Mouse (Mus musculus) neural tube, embryonic 15.5 days (tissue): ENCODE measurements around the gene Ybey. TPM values are rescaled to one million over a fixed set of nuclear protein-coding genes. Genes with fewer than 3 reads are reported as not detected.

Source experiments
- ATAC-seq: fragments of 200-750 bp; cut with Nextera tagmentation; 2 replicates; pipeline ENCODE4 v1.8.0; 2017; ENCODE audit warnings: mild to moderate bottlenecking, moderate TSS enrichment, moderate library complexity; ENCODE audit not compliant: low FRiP score
- H3K27ac ChIP-seq: fragments of 300-500 bp; sonication (generic); replicated peaks from 2 replicates; pipeline ENCODE4 v1.5.1; 2015; ENCODE audit warnings: mild to moderate bottlenecking, inconsistent platforms
- H3K27me3 ChIP-seq: fragments of 300-500 bp; sonication (generic); replicated peaks from 2 replicates; pipeline ENCODE4 v1.6.1; 2015; ENCODE audit warnings: inconsistent platforms
- H3K36me3 ChIP-seq: fragments of 300-500 bp; sonication (generic); 2 replicates; pipeline ENCODE4 v1.6.1; 2015; ENCODE audit warnings: inconsistent platforms
- H3K4me1 ChIP-seq: fragments of 300-500 bp; sonication (generic); 2 replicates; pipeline ENCODE4 v1.6.1; 2015; ENCODE audit warnings: inconsistent platforms
- H3K4me2 ChIP-seq: fragments of 300-500 bp; sonication (generic); 2 replicates; pipeline ENCODE4 v1.6.1; 2015; ENCODE audit warnings: inconsistent platforms, mild to moderate bottlenecking, moderate library complexity
- H3K4me3 ChIP-seq: fragments of 300-500 bp; sonication (generic); replicated peaks from 2 replicates; pipeline ENCODE4 v1.5.1; 2015; ENCODE audit warnings: mild to moderate bottlenecking, inconsistent platforms
- H3K9ac ChIP-seq: fragments of 300-500 bp; sonication (generic); replicated peaks from 2 replicates; pipeline ENCODE4 v1.6.1; 2015; ENCODE audit warnings: mild to moderate bottlenecking, inconsistent platforms
- H3K9me3 ChIP-seq: fragments of 300-500 bp; sonication (generic); replicated peaks from 2 replicates; pipeline ENCODE4 v1.6.1; 2016; ENCODE audit warnings: inconsistent platforms
- WGBS: fragments of 180-500 bp; shearing (Covaris S2); methylation state at CpG from one replicate; pipeline ENCODE4 v1.1.7; 2015; ENCODE audit warnings: mixed read lengths; 5-methylcytosine and 5-hydroxymethylcytosine counted together
- polyA plus RNA-seq: library from polyadenylated mRNA; unstranded; fragments of >200 nt; fragmentation: Nextera tagmentation; extraction: Ambion mirVana; gene quantifications from 2 replicates; pipeline ENCODE4 v1.2.1, GENCODE M21; 2015

Ybey gene
- polyA plus RNA-seq, 1 experiment from 2014 or later, result 6.1 TPM

- Histone ChIP-seq H3K27ac (no peak within 1 kb of the TSS), H3K9me3 (no peaks in the 10 kb centered on the region), H3K27me3 (no peaks in the 10 kb centered on the region), H3K9ac (no peak within 1 kb of the TSS), H3K4me1 (peaks cover 22% of the 10 kb centered on the region), H3K4me2 (no peak within 1 kb of the TSS), H3K36me3 (peaks cover 47% of the 10 kb centered on the region), H3K4me3 (no peak within 1 kb of the TSS)
- no peak for ATAC-seq
- 95% methylated on average over 17 of the region's 17 CpGs for WGBS
Measured at GRCm38 (mm10) chr10:76440281-76440680, 28.6 kb downstream of the Ybey start, which contains the start of gene AC141477.1. TSS of gene AC141477.1 (minus strand) at chr10:76440444.

GRCm38 (mm10) chr10:76439107-76439890 lies 29.6 kb downstream of the Ybey start:
- no peak overlapping the region for H3K4me2 ChIP-seq
- H3K4me1 ChIP-seq, result peaks cover 22% of the 10 kb centered on the region
- ATAC-seq, result no peak
- H3K4me3 ChIP-seq, result no peak overlapping the region
- H3K9ac ChIP-seq, result no peak overlapping the region
- 96% methylated on average over 9 of the region's 9 CpGs for WGBS
- H3K9me3 ChIP-seq, result no peaks in the 10 kb centered on the region
- peaks cover 56% of the 10 kb centered on the region for H3K36me3 ChIP-seq
- no peaks in the 10 kb centered on the region for H3K27me3 ChIP-seq
- no peak overlapping the region for H3K27ac ChIP-seq

- no peaks in the 10 kb centered on the region for H3K4me1 ChIP-seq
- ATAC-seq, result no peak
- H3K36me3 ChIP-seq, result peaks cover 91% of the 10 kb centered on the region
- H3K9ac ChIP-seq, result no peak overlapping the region
- 98% methylated on average over 11 of the region's 11 CpGs for WGBS
- H3K27me3 ChIP-seq, result no peaks in the 10 kb centered on the region
- H3K9me3 ChIP-seq, result no peaks in the 10 kb centered on the region
- no peak overlapping the region for H3K4me3 ChIP-seq
- H3K27ac ChIP-seq, result no peak overlapping the region
- no peak overlapping the region for H3K4me2 ChIP-seq
Measured at GRCm38 (mm10) chr10:76433925-76434324, 35.0 kb downstream of the Ybey start.

GRCm38 (mm10) chr10:76425674-76426073 lies 43.2 kb downstream of the Ybey start:
- Histone ChIP-seq H3K27ac (no peak overlapping the region), H3K27me3 (no peaks in the 10 kb centered on the region), H3K9me3 (no peaks in the 10 kb centered on the region), H3K36me3 (peaks cover 76% of the 10 kb centered on the region), H3K4me1 (no peaks in the 10 kb centered on the region), H3K4me3 (no peak overlapping the region), H3K9ac (no peak overlapping the region), H3K4me2 (no peak overlapping the region)
- WGBS, result 97% methylated on average over 7 of the region's 7 CpGs
- ATAC-seq, result no peak

- Histone ChIP-seq H3K36me3 (peaks cover 84% of the 10 kb centered on the region), H3K27ac (no peak overlapping the region), H3K4me2 (no peak overlapping the region), H3K27me3 (no peaks in the 10 kb centered on the region), H3K9me3 (no peaks in the 10 kb centered on the region), H3K9ac (no peak overlapping the region), H3K4me3 (no peak overlapping the region), H3K4me1 (no peaks in the 10 kb centered on the region)
- 91% methylated on average over 12 of the region's 12 CpGs for WGBS
- ATAC-seq, result no peak
Measured at GRCm38 (mm10) chr10:76416811-76417210, 52.1 kb downstream of the Ybey start.

Other genes starting within 250 kb of the Ybey start
- gene Prmt2, start 231.2 kb downstream of the Ybey start, polyA plus RNA-seq, result 262 and 302 TPM in 2 replicates
- 5.4 and 7.4 TPM in 2 replicates for gene S100b, start 215.3 kb downstream of the Ybey start, polyA plus RNA-seq
- gene Dip2a, start 123.8 kb downstream of the Ybey start, polyA plus RNA-seq, result 16.8 and 19.7 TPM in 2 replicates
- gene AC141477.1, start 28.7 kb downstream of the Ybey start, polyA plus RNA-seq, result not detected in 2 replicates
- 5.9 and 7.2 TPM in 2 replicates for gene Pcnt, start 26.3 kb downstream of the Ybey start, polyA plus RNA-seq
- gene 2610028H24Rik, start 20.0 kb downstream of the Ybey start, polyA plus RNA-seq, result not detected in 2 replicates
- 48.2 and 60.4 TPM in 2 replicates for gene Mcm3ap, start 187 bp downstream of the Ybey start, polyA plus RNA-seq
- 36.7 and 45.0 TPM in 2 replicates for gene Lss, start 62.5 kb upstream of the Ybey start, polyA plus RNA-seq
- gene Spatc1l, start 93.2 kb upstream of the Ybey start, polyA plus RNA-seq, result not detected in 2 replicates
- gene Ftcd, start 106.5 kb upstream of the Ybey start, polyA plus RNA-seq, result 0.18 and 0.46 TPM in 2 replicates
- gene Col6a2, start 154.5 kb upstream of the Ybey start, polyA plus RNA-seq, result 28.5 and 54.7 TPM in 2 replicates